Mouse (Mus musculus) MEL (cell line): ENCODE data around the gene Afp. TPM values are rescaled to one million over a fixed set of nuclear protein-coding genes. Genes with fewer than 3 reads are reported as not detected.

ENCODE experiments used
- DNase-seq: peaks from one replicate; pipeline ENCODE4 v3.0.0; 2011; ENCODE audit warnings: low read depth, low spot score
- H3K27ac ChIP-seq: 2 replicates; pipeline ENCODE4 v1.5.1; 2012; ENCODE audit warnings: low read depth, mild to moderate bottlenecking, control low read depth, low read length, moderate library complexity; ENCODE audit not compliant: control insufficient read depth
- H3K27me3 ChIP-seq, 2 experiments: fragments of 150-350 bp in 1 of 2; sonication (generic) in 1 of 2; 2 replicates each; pipeline ENCODE4 v1.6.1; 2012; ENCODE audit warnings: low read length in 2 of 2, mild to moderate bottlenecking in 2 of 2, improper control_type of control experiment in 1 of 2, moderate library complexity in 1 of 2; ENCODE audit not compliant: insufficient read depth in 2 of 2, control insufficient read depth in 1 of 2
- H3K36me3 ChIP-seq, 2 experiments: 2 replicates each; pipeline ENCODE4 v1.6.1; 2012 to 2014; ENCODE audit warnings: low read length in 2 of 2, improper control_type of control experiment in 1 of 2, inconsistent platforms in 1 of 2, mild to moderate bottlenecking in 1 of 2; ENCODE audit not compliant: insufficient read depth in 2 of 2, control insufficient read depth in 1 of 2
- H3K4me1 ChIP-seq, 2 experiments: fragments of 150-350 bp in 1 of 2; sonication (generic) in 1 of 2; 2 replicates each; pipeline ENCODE4 v1.6.1; 2012; ENCODE audit warnings: low read length in 2 of 2, improper control_type of control experiment in 1 of 2, mild to moderate bottlenecking in 1 of 2; ENCODE audit not compliant: insufficient read depth in 2 of 2, control insufficient read depth in 1 of 2
- H3K4me3 ChIP-seq, 2 experiments: fragments of 150-350 bp in 1 of 2; sonication (generic) in 1 of 2; 2 replicates each; pipeline ENCODE4 v1.5.1; 2012; ENCODE audit warnings: low read depth in 2 of 2, low read length in 2 of 2, mild to moderate bottlenecking in 2 of 2, moderate library complexity in 2 of 2, control low read depth in 1 of 2, improper control_type of control experiment in 1 of 2; ENCODE audit not compliant: control insufficient read depth in 1 of 2, insufficient read depth in 1 of 2
- H3K79me2 ChIP-seq: 2 replicates; pipeline ENCODE4 v1.6.1; 2012; ENCODE audit warnings: mild to moderate bottlenecking, low read length, moderate library complexity; ENCODE audit not compliant: control insufficient read depth, poor library complexity, insufficient read depth
- H3K9ac ChIP-seq: 2 replicates; pipeline ENCODE4 v1.6.1; 2012; ENCODE audit warnings: low read depth, mild to moderate bottlenecking, control low read depth, low read length, moderate library complexity; ENCODE audit not compliant: control insufficient read depth, poor library complexity, severe bottlenecking
- H3K9me3 ChIP-seq: fragments of 150-350 bp; sonication (generic); replicated peaks from 2 replicates; pipeline ENCODE4 v1.6.1; 2012; ENCODE audit warnings: mild to moderate bottlenecking, low read length, improper control_type of control experiment, moderate library complexity; ENCODE audit not compliant: insufficient read depth
- CHD1 ChIP-seq: IDR thresholded peaks from 2 replicates; pipeline ENCODE4 v1.6.1; 2012; ENCODE audit warnings: low read depth, mild to moderate bottlenecking, inconsistent platforms, low read length, improper control_type of control experiment
- CTCF ChIP-seq, 3 experiments: IDR thresholded peaks in 2 of 3; conservative IDR thresholded peaks in 1 of 3; 2 replicates each; pipeline ENCODE4 v1.5.1; 2011 to 2012; ENCODE audit warnings: low read length in 3 of 3, low read depth in 2 of 3, mild to moderate bottlenecking in 2 of 3, improper control_type of control experiment in 1 of 3, inconsistent platforms in 1 of 3, mixed read lengths in 1 of 3, moderate library complexity in 1 of 3; ENCODE audit not compliant: control insufficient read depth in 1 of 3, insufficient read depth in 1 of 3, poor library complexity in 1 of 3, severe bottlenecking in 1 of 3
- ETS1 ChIP-seq: IDR thresholded peaks from 2 replicates; pipeline ENCODE4 v1.6.1; 2012; ENCODE audit warnings: low read depth, mild to moderate bottlenecking, inconsistent platforms, low read length, improper control_type of control experiment, moderate library complexity
- GABPA ChIP-seq: IDR thresholded peaks from 2 replicates; pipeline ENCODE4 v1.6.1; 2012; ENCODE audit warnings: low read depth, mild to moderate bottlenecking, inconsistent platforms, low read length, improper control_type of control experiment, moderate library complexity
- GATA1 ChIP-seq: IDR thresholded peaks from 2 replicates; pipeline ENCODE4 v1.6.1; 2011; ENCODE audit warnings: low read depth, low read length, improper control_type of control experiment
- HCFC1 ChIP-seq: IDR thresholded peaks from 2 replicates; pipeline ENCODE4 v1.6.1; 2012; ENCODE audit warnings: low read depth, mild to moderate bottlenecking, inconsistent platforms, low read length, improper control_type of control experiment, moderate library complexity
- JUND ChIP-seq: IDR thresholded peaks from 2 replicates; pipeline ENCODE4 v1.6.1; 2011; ENCODE audit warnings: low read depth, mild to moderate bottlenecking, improper control_type of control experiment, low read length
- KAT2A ChIP-seq: conservative IDR thresholded peaks from 2 replicates; pipeline ENCODE4 v1.6.1; 2012; ENCODE audit warnings: low read depth, low read length, improper control_type of control experiment, inconsistent platforms
- MAFK ChIP-seq: IDR thresholded peaks from 2 replicates; pipeline ENCODE4 v1.6.1; 2011; ENCODE audit warnings: low read depth, mild to moderate bottlenecking, low read length, improper control_type of control experiment, borderline replicate concordance
- MAX ChIP-seq: IDR thresholded peaks from 2 replicates; pipeline ENCODE4 v1.6.1; 2011; ENCODE audit warnings: low read length, improper control_type of control experiment
- MAZ ChIP-seq: IDR thresholded peaks from 2 replicates; pipeline ENCODE4 v1.6.1; 2012; ENCODE audit warnings: low read depth, mild to moderate bottlenecking, inconsistent platforms, low read length, improper control_type of control experiment
- MEF2A ChIP-seq: IDR thresholded peaks from 2 replicates; pipeline ENCODE4 v1.6.1; 2014; ENCODE audit warnings: low read depth, mild to moderate bottlenecking, inconsistent platforms, low read length, improper control_type of control experiment; ENCODE audit not compliant: poor library complexity, insufficient replicate concordance, severe bottlenecking; ENCODE audit errors: extremely low read depth
- MXI1 ChIP-seq: IDR thresholded peaks from 2 replicates; pipeline ENCODE4 v1.6.1; 2011; ENCODE audit warnings: mild to moderate bottlenecking, low read depth, low read length, improper control_type of control experiment
- MYC ChIP-seq: IDR thresholded peaks from 2 replicates; pipeline ENCODE4 v1.6.1; 2011; ENCODE audit warnings: low read depth, mild to moderate bottlenecking, low read length, improper control_type of control experiment, moderate library complexity
- NELFE ChIP-seq: IDR thresholded peaks from 2 replicates; pipeline ENCODE4 v1.6.1; 2011; ENCODE audit warnings: low read depth, low read length, improper control_type of control experiment
- NRF1 ChIP-seq: IDR thresholded peaks from 2 replicates; pipeline ENCODE4 v1.6.1; 2014; ENCODE audit warnings: low read depth, mild to moderate bottlenecking, inconsistent platforms, low read length, improper control_type of control experiment, moderate library complexity; ENCODE audit not compliant: poor library complexity, insufficient read depth, severe bottlenecking
- POLR2AphosphoS2 ChIP-seq: IDR thresholded peaks from 2 replicates; pipeline ENCODE4 v1.6.1; 2011; ENCODE audit warnings: low read length, improper control_type of control experiment
- POLR2AphosphoS5 ChIP-seq: IDR thresholded peaks from 2 replicates; pipeline ENCODE4 v1.6.1; 2012; ENCODE audit warnings: low read depth, borderline replicate concordance, mild to moderate bottlenecking, inconsistent platforms, low read length, moderate library complexity, mixed read lengths
- RAD21 ChIP-seq: IDR thresholded peaks from 2 replicates; pipeline ENCODE4 v1.6.1; 2011; ENCODE audit warnings: mild to moderate bottlenecking, low read depth, low read length, improper control_type of control experiment
- SIN3A ChIP-seq: IDR thresholded peaks from 2 replicates; pipeline ENCODE4 v1.6.1; 2012; ENCODE audit warnings: low read length, improper control_type of control experiment, inconsistent platforms
- TBP ChIP-seq: IDR thresholded peaks from 2 replicates; pipeline ENCODE4 v1.8.0; 2011; ENCODE audit warnings: low read depth, low read length, improper control_type of control experiment
- UBTF ChIP-seq: IDR thresholded peaks from 2 replicates; pipeline ENCODE4 v1.6.1; 2012; ENCODE audit warnings: low read depth, mild to moderate bottlenecking, inconsistent platforms, low read length, improper control_type of control experiment, moderate library complexity, borderline replicate concordance; ENCODE audit not compliant: insufficient read depth
- USF1 ChIP-seq: IDR thresholded peaks from 2 replicates; pipeline ENCODE4 v1.6.1; 2014; ENCODE audit warnings: low read depth, mild to moderate bottlenecking, inconsistent platforms, low read length, improper control_type of control experiment, moderate library complexity
- ZC3H11A ChIP-seq: IDR thresholded peaks from 2 replicates; pipeline ENCODE4 v1.6.1; 2012; ENCODE audit warnings: low read depth, mild to moderate bottlenecking, inconsistent platforms, low read length, improper control_type of control experiment
- ZKSCAN1 ChIP-seq: IDR thresholded peaks from 2 replicates; pipeline ENCODE4 v1.6.1; 2012; ENCODE audit warnings: low read depth, mild to moderate bottlenecking, inconsistent platforms, low read length, improper control_type of control experiment, moderate library complexity
- ZMIZ1 ChIP-seq: IDR thresholded peaks from 2 replicates; pipeline ENCODE4 v1.6.1; 2012; ENCODE audit warnings: low read depth, mild to moderate bottlenecking, inconsistent platforms, low read length, improper control_type of control experiment, moderate library complexity
- polyA plus RNA-seq, 2 experiments: library from polyadenylated mRNA; stranded (reverse) in 1 of 2; unstranded in 1 of 2; fragments of >175 nt in 1 of 2; fragments of >200 nt in 1 of 2; gene quantifications; 2 replicates each; pipeline versions ENCODE4 v1.2.1 to v1.2.4; 2012; ENCODE audit warnings: low replicate concordance in 2 of 2, low read depth in 1 of 2; ENCODE audit not compliant: insufficient read length in 2 of 2, insufficient read depth in 1 of 2, missing spikeins in 1 of 2
- total RNA-seq: library from RNA; depleted of rRNA; stranded (reverse); fragments of 300-350 nt; gene quantifications from 2 replicates; pipeline ENCODE4 v1.2.3, GENCODE M21; 2012; rRNA removed

The Afp gene
- total RNA-seq, result 0.15 and 0.49 TPM in 2 replicates
- polyA plus RNA-seq, result under 1 TPM in 1 of 2 experiments, not detected in 1; 0.39 TPM

- no peaks in the 10 kb centered on the region for H3K4me1 ChIP-seq
- no peak within 1 kb of the TSS for H3K27ac ChIP-seq
- no peaks in the 10 kb centered on the region for H3K79me2 ChIP-seq
- H3K9ac ChIP-seq, result no peak within 1 kb of the TSS
- TF ChIP-seq USF1 (no peak), MAFK (no peak)
- no peak for DNase-seq
- H3K27me3 ChIP-seq, result no peaks in the 10 kb centered on the region; a peak in 1 of 4 replicates
- H3K9me3 ChIP-seq, result no peaks in the 10 kb centered on the region
- H3K36me3 ChIP-seq, result no peaks in the 10 kb centered on the region
- no peak within 1 kb of the TSS for H3K4me3 ChIP-seq
Measured at GRCm38 (mm10) chr5:90490518-90490917, at the start of gene Afp. Gene Afp (plus strand): TSS chr5:90490737.

- H3K36me3 ChIP-seq, result no peaks in the 10 kb centered on the region
- TF ChIP-seq ZMIZ1, result no peak
- no peak for TF ChIP-seq JUND
- TF ChIP-seq GATA1, result no peak
- TF ChIP-seq MXI1, result no peak
- no peak for TF ChIP-seq MYC
- TF ChIP-seq SIN3A, result no peak
- no peak for TF ChIP-seq KAT2A
- TF ChIP-seq CTCF (IDR thresholded peaks at IDR 0.05 in 2 of 3, conservative IDR thresholded peaks at IDR 0.05 in 1 of 3; ENCODE audit: control insufficient read depth in 1 of 3, insufficient read depth in 1 of 3, low read depth in 2 of 3, low read length in 3 of 3, poor library complexity in 1 of 3, severe bottlenecking in 1 of 3), result no peak
- no peak for TF ChIP-seq TBP
- no peak for TF ChIP-seq GABPA
- TF ChIP-seq MAX, result no peak
- no peak for TF ChIP-seq ZC3H11A
- H3K79me2 ChIP-seq, result no peaks in the 10 kb centered on the region
- no peak for DNase-seq
- no peak overlapping the region for H3K4me3 ChIP-seq
- H3K27ac ChIP-seq, result no peak overlapping the region
- H3K27me3 ChIP-seq, result peaks cover 0 to 4% of the 10 kb centered on the region in 2 experiments; a peak in 3 of 4 replicates
- H3K4me1 ChIP-seq, result no peaks in the 10 kb centered on the region
- H3K9me3 ChIP-seq, result no peaks in the 10 kb centered on the region
- no peak overlapping the region for H3K9ac ChIP-seq
Measured at GRCm38 (mm10) chr5:90447577-90447976, 43.0 kb upstream of the Afp start.

GRCm38 (mm10) chr5:90449961-90450360, 40.6 kb upstream of the Afp start:
- Histone ChIP-seq H3K9me3 (no peaks in the 10 kb centered on the region), H3K9ac (no peak overlapping the region), H3K4me3 (no peak overlapping the region), H3K36me3 (no peaks in the 10 kb centered on the region), H3K27me3 (peaks cover 0 to 4% of the 10 kb centered on the region in 2 experiments; a peak in 1 of 4 replicates), H3K4me1 (no peaks in the 10 kb centered on the region), H3K79me2 (no peaks in the 10 kb centered on the region), H3K27ac (no peak overlapping the region)
- DNase-seq, result no peak
- no peak for TF ChIP-seq POLR2AphosphoS2
- TF ChIP-seq UBTF, result no peak
- TF ChIP-seq POLR2AphosphoS5, result no peak
- TF ChIP-seq MYC, result no peak
- TF ChIP-seq ZKSCAN1, result no peak
- TF ChIP-seq HCFC1, result no peak
- TF ChIP-seq NRF1, result no peak
- no peak for TF ChIP-seq NELFE
- TF ChIP-seq MAZ, result no peak
- TF ChIP-seq CTCF (IDR thresholded peaks at IDR 0.05 in 2 of 3, conservative IDR thresholded peaks at IDR 0.05 in 1 of 3; ENCODE audit: control insufficient read depth in 1 of 3, insufficient read depth in 1 of 3, low read depth in 2 of 3, low read length in 3 of 3, poor library complexity in 1 of 3, severe bottlenecking in 1 of 3), result no peak
- TF ChIP-seq JUND, result no peak
- TF ChIP-seq RAD21, result no peak
- no peak for TF ChIP-seq ZC3H11A
- no peak for TF ChIP-seq MEF2A
- TF ChIP-seq ETS1, result no peak
- TF ChIP-seq CHD1, result no peak
